Mouse (Mus musculus): ENCODE measurements around the gene Maml2.

- TF ChIP-seq CTCF (IDR thresholded peaks at IDR 0.05; ENCODE audit: control insufficient read depth, insufficient read depth, insufficient read length) (no peak), MYOD1 (IDR thresholded peaks at IDR 0.05; ENCODE audit: control insufficient read depth, insufficient read length, low read depth) (no peak), USF1 (IDR thresholded peaks at IDR 0.05; ENCODE audit: low read depth) (no peak), FOSL1 (IDR thresholded peaks at IDR 0.05; ENCODE audit: insufficient read depth, low read length, poor library complexity, severe bottlenecking) (no peak)
Measured at GRCm38 (mm10) chr9:13500045-13500444, 202.3 kb downstream of the Maml2 start.

All from C2C12 (cell line).